Mouse (Mus musculus) T-cell, adult 66 days (primary cell): ENCODE results near the gene Tbc1d19. TPM values are rescaled to one million over a fixed set of nuclear protein-coding genes. Genes with fewer than 3 reads are reported as not detected.

Source experiments
- total RNA-seq, 2 experiments: library from RNA; stranded (reverse); gene quantifications; 3 replicates in 1 of 2; 4 replicates in 1 of 2; pipeline ENCODE4 v1.2.4; 2023

Gene Tbc1d19
- total RNA-seq: 1 to 10 TPM; 6.8 to 8.3 TPM

GRCm38 (mm10) chr5:53809115-53809991 lies at the start of gene Tbc1d19:
TSS of gene Tbc1d19 (plus strand) at chr5:53809606.

Other genes starting within 250 kb of the Tbc1d19 start
- not detected for gene Cckar, start 101.9 kb upstream of the Tbc1d19 start, total RNA-seq
- 10 to 100 TPM; 56.7 to 63.0 TPM for gene Stim2, start 188.9 kb downstream of the Tbc1d19 start, total RNA-seq